Mouse (Mus musculus): ENCODE measurements at regions not wholly inside any gene's neighbourhood (a gene's known extent, or its start where the extent isn't known, plus 50 kb on each side); places are given as distances from the start of the nearest gene placed in this dataset.
A peak's percentile ranks its signal among the peaks of the same experiment; 100 is the strongest.

DNA sequence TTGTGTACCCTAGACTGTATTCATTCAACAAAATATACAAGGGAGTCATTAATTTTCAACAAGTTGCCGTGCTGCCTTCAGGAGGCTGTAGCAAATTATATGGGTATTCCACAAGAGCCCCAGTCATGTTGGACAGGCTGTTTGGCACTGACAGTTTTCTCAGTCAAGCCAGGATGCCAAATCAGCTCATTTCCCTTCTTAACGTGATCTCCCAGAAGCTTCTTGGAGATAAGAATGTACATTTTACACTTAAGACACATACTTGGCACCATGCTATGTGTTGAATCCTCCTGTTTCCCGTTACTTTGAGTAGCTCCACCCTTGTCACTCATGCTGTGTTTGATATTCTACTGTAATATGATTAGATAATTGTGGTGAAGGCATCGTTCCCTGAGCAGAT, 464.5 kb downstream of the Nuf2 start:
- Histone ChIP-seq H3K27me3 (ENCODE audit: low read depth, poor library complexity, severe bottlenecking) (no peaks in the 10 kb centered on the region), H3K36me3 (no peaks in the 10 kb centered on the region), H3K4me3 (no peak overlapping the region), H3K27ac (no peak overlapping the region), H3K4me1 (no peaks in the 10 kb centered on the region), H3K9me3 (replicated peaks) (no peaks in the 10 kb centered on the region)
- no peak for DNase-seq (ENCODE audit: low spot score)
- 67% methylated on average over 4 of the region's 4 CpGs for WGBS

- Histone ChIP-seq H3K27me3 (ENCODE audit: low read depth, poor library complexity, severe bottlenecking) (no peaks in the 10 kb centered on the region), H3K36me3 (no peaks in the 10 kb centered on the region), H3K4me1 (0 out of 2 replicates have a peak, but pooled peaks cover 3% of the 10 kb centered on the region), H3K27ac (no peak overlapping the region), H3K4me3 (no peak overlapping the region), H3K9me3 (replicated peaks) (no peaks in the 10 kb centered on the region)
- no peak for DNase-seq (ENCODE audit: low spot score)
- WGBS: 85% methylated on average over 6 of the region's 6 CpGs
Measured at GRCm38 (mm10) chr1:169060627-169061026, 470.6 kb downstream of the Nuf2 start.

DNA sequence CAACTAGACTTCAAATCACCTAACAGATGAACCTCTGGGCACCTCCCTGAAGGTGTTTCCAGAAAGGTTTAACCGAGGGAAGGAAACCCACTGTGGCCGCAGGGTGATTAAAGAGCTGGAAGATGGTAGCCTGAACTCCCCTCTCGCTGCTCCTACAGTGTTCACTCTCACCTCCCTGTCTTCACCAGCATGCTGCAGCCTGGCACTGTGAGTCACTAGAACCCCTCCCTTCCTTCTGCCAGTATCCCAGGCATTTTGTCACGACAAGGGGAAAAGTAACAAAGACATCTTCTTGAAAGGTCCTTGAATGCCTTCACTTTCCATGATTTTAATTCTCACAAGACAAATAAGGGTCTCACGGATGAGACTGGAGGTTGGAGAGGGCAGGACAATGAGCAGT, 471.1 kb downstream of the Nuf2 start:
- no peaks in the 10 kb centered on the region for H3K9me3 ChIP-seq (replicated peaks)
- no peaks in the 10 kb centered on the region for H3K27me3 ChIP-seq (ENCODE audit: low read depth, poor library complexity, severe bottlenecking)
- 0 out of 2 replicates have a peak, but pooled peaks cover 3% of the 10 kb centered on the region for H3K4me1 ChIP-seq
- 82% methylated on average over 5 of the region's 5 CpGs for WGBS
- H3K4me3 ChIP-seq: no peak overlapping the region
- H3K36me3 ChIP-seq: no peaks in the 10 kb centered on the region
- no peak overlapping the region for H3K27ac ChIP-seq
- no peak for DNase-seq (ENCODE audit: low spot score)

GRCm38 (mm10) chr1:169051863-169052257, 479.4 kb downstream of the Nuf2 start:
- Histone ChIP-seq H3K27me3 (ENCODE audit: low read depth, poor library complexity, severe bottlenecking) (no peaks in the 10 kb centered on the region), H3K4me1 (peaks cover 10% of the 10 kb centered on the region), H3K27ac (no peak overlapping the region), H3K36me3 (no peaks in the 10 kb centered on the region), H3K9me3 (replicated peaks) (no peaks in the 10 kb centered on the region), H3K4me3 (no peak overlapping the region)
- WGBS: 74% methylated on average over 8 of the region's 8 CpGs
- DNase-seq (ENCODE audit: low spot score): no peak

DNA sequence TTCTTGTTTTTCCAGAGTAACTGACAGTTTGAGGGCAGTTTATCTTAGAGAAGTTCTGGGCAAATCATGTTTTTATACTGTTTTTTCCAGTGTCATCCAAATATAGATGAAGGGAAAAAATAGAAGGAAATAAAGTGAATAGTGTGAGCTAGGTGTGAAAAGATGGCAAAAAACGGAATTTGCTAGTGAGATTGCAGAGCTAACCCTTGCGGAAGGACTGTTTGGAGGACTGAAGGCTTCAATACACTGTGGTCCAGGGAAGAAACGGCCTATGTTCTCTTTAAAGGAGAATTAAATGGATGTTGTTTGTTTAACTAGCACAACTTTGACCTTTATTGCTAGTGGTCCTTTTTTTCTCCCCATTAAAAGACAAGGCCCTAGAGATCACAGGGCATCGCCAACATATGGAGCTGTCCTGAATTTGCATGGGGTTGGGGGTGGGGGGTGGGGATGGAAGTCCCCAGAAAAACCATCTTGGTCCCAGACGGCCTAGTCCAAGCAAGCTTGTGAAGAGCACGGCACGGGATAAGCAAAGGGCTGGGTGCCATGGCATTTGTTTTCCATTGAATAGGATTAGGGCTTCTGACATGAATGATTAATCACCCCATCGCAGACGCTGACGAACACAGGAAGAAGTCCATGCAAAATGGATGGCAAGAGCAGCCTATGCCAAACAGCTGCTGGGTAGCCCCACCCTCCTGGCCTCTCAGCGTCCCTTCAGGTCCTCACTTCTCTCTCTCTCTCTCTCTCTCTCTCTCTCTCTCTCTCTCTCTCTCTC, 480.0 kb downstream of the Nuf2 start:
- peak; percentile 35 for DNase-seq (ENCODE audit: low spot score)
- 26% methylated on average over 11 of the region's 11 CpGs for WGBS

GRCm38 (mm10) chr1:169049846-169050245, 481.4 kb downstream of the Nuf2 start:
- H3K9me3 ChIP-seq (replicated peaks): no peaks in the 10 kb centered on the region
- peaks cover 10% of the 10 kb centered on the region for H3K4me1 ChIP-seq
- no peak overlapping the region for H3K27ac ChIP-seq
- H3K36me3 ChIP-seq: no peaks in the 10 kb centered on the region
- WGBS: 96% methylated on average over 2 of the region's 2 CpGs
- no peak for DNase-seq (ENCODE audit: low spot score)
- H3K4me3 ChIP-seq: no peak overlapping the region
- H3K27me3 ChIP-seq (ENCODE audit: low read depth, poor library complexity, severe bottlenecking): no peaks in the 10 kb centered on the region

More for the DNA sequence above, 480.0 kb downstream of the Nuf2 start:
- H3K36me3 ChIP-seq: no peaks in the 10 kb centered on the region
- no peak overlapping the region for H3K27ac ChIP-seq
- no peaks in the 10 kb centered on the region for H3K27me3 ChIP-seq (ENCODE audit: low read depth, poor library complexity, severe bottlenecking)
- peaks cover 10% of the 10 kb centered on the region for H3K4me1 ChIP-seq
- H3K9me3 ChIP-seq (replicated peaks): no peaks in the 10 kb centered on the region
- no peak overlapping the region for H3K4me3 ChIP-seq

- no peaks in the 10 kb centered on the region for H3K36me3 ChIP-seq
- no peaks in the 10 kb centered on the region for H3K9me3 ChIP-seq (replicated peaks)
- no peaks in the 10 kb centered on the region for H3K27me3 ChIP-seq (ENCODE audit: low read depth, poor library complexity, severe bottlenecking)
- H3K4me1 ChIP-seq: peaks cover 10% of the 10 kb centered on the region
- no peak overlapping the region for H3K4me3 ChIP-seq
- no peak overlapping the region for H3K27ac ChIP-seq
- 85% methylated on average over 4 of the region's 4 CpGs for WGBS
- no peak for DNase-seq (ENCODE audit: low spot score)
Measured at GRCm38 (mm10) chr1:169046791-169047525, 484.3 kb downstream of the Nuf2 start.

DNA sequence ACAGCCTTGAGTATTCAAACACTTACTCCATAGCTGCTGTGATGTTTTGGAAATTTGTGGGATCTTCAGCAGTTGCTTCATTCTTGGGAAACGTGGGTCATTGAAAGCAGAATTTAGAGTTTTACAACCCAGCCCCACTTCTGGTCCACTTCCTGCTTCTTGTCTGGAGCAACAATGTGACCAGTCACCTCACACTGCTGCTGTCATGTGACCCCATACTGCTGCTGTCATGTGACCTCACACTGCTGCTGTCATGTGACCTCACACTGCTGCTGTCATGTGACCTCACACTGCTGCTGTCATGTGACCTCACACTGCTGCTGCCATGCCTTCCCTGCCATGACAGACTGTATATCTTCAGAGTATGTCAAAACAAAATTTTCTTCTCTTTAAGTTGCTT, 497.7 kb downstream of the Nuf2 start:
- no peaks in the 10 kb centered on the region for H3K36me3 ChIP-seq
- H3K27me3 ChIP-seq (ENCODE audit: low read depth, poor library complexity, severe bottlenecking): no peaks in the 10 kb centered on the region
- H3K4me3 ChIP-seq: no peak overlapping the region
- no peaks in the 10 kb centered on the region for H3K9me3 ChIP-seq (replicated peaks)
- peaks cover 14% of the 10 kb centered on the region for H3K4me1 ChIP-seq
- H3K27ac ChIP-seq: no peak overlapping the region
- no peak for DNase-seq (ENCODE audit: low spot score)
- 77% methylated on average over 1 of the region's 1 CpGs for WGBS

DNA sequence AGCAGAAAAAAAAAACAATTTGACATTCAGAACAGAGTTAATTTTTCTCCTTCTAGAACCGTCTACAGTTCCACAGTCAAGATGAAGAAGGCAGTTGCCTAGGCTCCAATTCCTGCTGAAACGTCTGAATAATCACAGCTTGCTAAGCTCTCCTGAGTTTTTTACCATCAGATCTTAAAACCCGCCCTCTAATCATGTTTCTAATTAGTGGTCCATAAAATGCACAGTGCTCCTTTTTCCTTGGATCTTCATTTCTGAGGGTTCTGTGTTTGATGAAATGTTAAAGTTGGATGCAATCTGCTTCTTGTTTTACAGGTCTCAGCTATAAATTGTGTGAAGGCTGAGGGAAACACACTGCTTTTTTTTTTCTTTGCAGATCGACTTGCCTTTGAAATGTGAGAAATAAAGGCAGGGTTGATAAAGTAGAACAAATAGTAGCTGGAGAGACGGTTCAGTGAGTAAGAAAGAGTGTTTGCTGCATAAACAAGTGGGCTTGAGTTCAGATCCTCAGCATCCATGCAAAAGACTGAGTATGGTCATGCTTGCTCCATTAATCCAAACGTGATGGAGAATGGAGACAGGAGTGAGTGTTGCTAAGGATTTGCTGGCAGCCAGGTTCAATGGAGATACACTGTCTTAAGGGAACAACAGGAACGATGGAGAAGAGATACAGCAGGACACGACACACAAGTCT, 499.3 kb downstream of the Nuf2 start:
- Histone ChIP-seq H3K36me3 (no peaks in the 10 kb centered on the region), H3K4me1 (peaks cover 27% of the 10 kb centered on the region), H3K4me3 (no peak overlapping the region), H3K27ac (peak overlapping the region; percentile 54; the same call in 1 of the 2 replicates), H3K9me3 (replicated peaks) (no peaks in the 10 kb centered on the region), H3K27me3 (ENCODE audit: low read depth, poor library complexity, severe bottlenecking) (no peaks in the 10 kb centered on the region)
- DNase-seq (ENCODE audit: low spot score): no peak
- WGBS: 39% methylated on average over 8 of the region's 8 CpGs

DNA sequence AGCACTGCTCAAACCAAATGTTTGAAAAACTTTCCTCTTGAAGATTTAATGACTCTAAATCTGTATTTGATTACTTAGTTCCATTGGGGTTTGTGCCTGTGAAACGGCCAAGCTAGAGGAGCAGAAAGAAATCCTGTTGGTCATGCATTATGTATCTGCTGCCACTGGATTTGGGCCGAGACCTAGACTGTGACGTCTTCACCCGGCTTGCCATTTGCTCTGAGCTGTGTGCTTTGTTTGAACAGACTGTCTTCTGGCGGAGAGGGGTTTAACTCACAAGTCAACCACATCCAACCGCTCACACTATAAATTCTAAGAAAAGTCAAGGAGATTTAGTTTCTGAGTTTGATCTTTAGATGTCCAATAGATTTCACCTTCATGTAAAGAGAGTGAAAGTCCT, 503.6 kb downstream of the Nuf2 start:
- Histone ChIP-seq H3K9me3 (replicated peaks) (no peaks in the 10 kb centered on the region), H3K27ac (peak overlapping the region; percentile 66), H3K36me3 (no peaks in the 10 kb centered on the region), H3K27me3 (ENCODE audit: low read depth, poor library complexity, severe bottlenecking) (no peaks in the 10 kb centered on the region), H3K4me1 (peaks cover 27% of the 10 kb centered on the region), H3K4me3 (no peak overlapping the region)
- peak; percentile 35 for DNase-seq (ENCODE audit: low spot score)
- 36% methylated on average over 6 of the region's 6 CpGs for WGBS

DNA sequence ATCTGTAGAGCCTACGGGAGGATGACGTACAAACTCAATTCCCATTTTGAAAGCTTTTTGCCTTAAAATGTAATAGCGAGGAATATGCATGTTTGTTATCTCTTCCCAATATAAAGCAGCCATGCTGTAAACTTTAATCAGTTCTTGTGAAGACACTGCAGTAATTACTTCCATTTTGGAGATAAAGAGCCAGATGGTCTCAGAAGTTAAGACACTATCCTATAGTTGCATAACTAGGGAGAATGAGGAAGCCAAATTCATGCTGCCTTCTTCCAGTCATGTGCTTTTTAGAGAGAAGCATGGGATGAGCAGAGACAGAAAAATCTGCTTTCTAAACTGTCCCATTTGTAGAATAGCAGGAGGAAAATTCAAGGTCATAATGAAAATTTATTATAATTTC, 504.0 kb downstream of the Nuf2 start:
- no peak for DNase-seq (ENCODE audit: low spot score)
- Histone ChIP-seq H3K9me3 (replicated peaks) (no peaks in the 10 kb centered on the region), H3K36me3 (no peaks in the 10 kb centered on the region), H3K4me1 (peaks cover 24% of the 10 kb centered on the region), H3K27ac (peak overlapping the region; percentile 66; the same call in 1 of the 2 replicates), H3K27me3 (ENCODE audit: low read depth, poor library complexity, severe bottlenecking) (no peaks in the 10 kb centered on the region), H3K4me3 (no peak overlapping the region)
- 91% methylated on average over 3 of the region's 3 CpGs for WGBS

DNA sequence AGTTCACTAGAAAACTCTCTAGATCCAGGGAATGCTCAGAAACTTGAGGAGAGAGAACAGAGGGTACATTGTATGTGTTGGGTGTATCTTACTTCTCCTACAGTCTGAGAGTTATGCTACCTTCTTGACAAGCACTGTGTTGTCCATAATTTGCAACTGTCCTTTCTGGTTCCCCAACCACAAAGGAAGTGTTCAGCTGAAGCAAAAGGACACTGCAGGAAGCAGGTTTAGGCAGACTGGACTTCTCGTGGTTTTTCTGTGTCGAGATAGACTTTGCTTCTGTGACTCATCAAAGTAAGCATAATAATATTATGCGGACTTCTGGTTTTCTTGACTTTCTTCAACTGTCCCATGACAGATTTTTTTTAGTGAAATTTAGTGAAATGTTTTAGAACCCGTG, 506.7 kb downstream of the Nuf2 start:
- no peak overlapping the region for H3K27ac ChIP-seq
- no peak overlapping the region for H3K4me3 ChIP-seq
- H3K36me3 ChIP-seq: no peaks in the 10 kb centered on the region
- H3K27me3 ChIP-seq (ENCODE audit: low read depth, poor library complexity, severe bottlenecking): no peaks in the 10 kb centered on the region
- H3K4me1 ChIP-seq: peaks cover 12% of the 10 kb centered on the region
- 92% methylated on average over 4 of the region's 4 CpGs for WGBS
- DNase-seq (ENCODE audit: low spot score): no peak
- H3K9me3 ChIP-seq (replicated peaks): no peaks in the 10 kb centered on the region
